ENCODE assay signal across 15 mouse cellular contexts in genomic region chr3:34377913-34378312, GRCm38 (mm10).
DNase-seq lines count a peak whose midpoint lies in the region; ATAC-seq and TF ChIP-seq lines count a peak whose summit lies in the region.
"Had no signal": no experiment of that assay in that cellular context is flagged by ENCODE, and none has a peak within 500 bp of the region (broad histone marks: within the 10 kb centered on the region; RNA-seq: fewer than 3 reads in every experiment).

No protein-coding gene starts in this region.

- ATAC-seq in hindbrain, embryonic 15.5 days (ENCODE audit: low FRiP score, low read depth), result no peak
- no peak for ATAC-seq in neural tube, embryonic 14.5 days (ENCODE audit: low read depth)

- H3K4me1 ChIP-seq in forebrain, embryonic 10.5 days, result peaks cover 32% of the 10 kb centered on the region
- H3K4me1 ChIP-seq in hindbrain, embryonic 15.5 days (replicated peaks), result peaks cover 11% of the 10 kb centered on the region; the same call in 1 of the 2 replicates
- 0 out of 2 replicates have a peak, but pooled peaks cover 2% of the 10 kb centered on the region for H3K4me1 ChIP-seq in neural tube, embryonic 14.5 days (ENCODE audit: control insufficient read depth, insufficient read depth, low read length)
- H3K4me1 ChIP-seq in lung, adult 2 months (ENCODE audit: control insufficient read depth, insufficient read depth, low read length), result no peaks in the 10 kb centered on the region

- no peaks in the 10 kb centered on the region for H3K27me3 ChIP-seq in forebrain, embryonic 10.5 days (ENCODE audit: poor library complexity, severe bottlenecking)
- H3K27me3 ChIP-seq in hindbrain, embryonic 15.5 days, result no peaks in the 10 kb centered on the region
- H3K27me3 ChIP-seq in neural tube, embryonic 14.5 days (ENCODE audit: control insufficient read depth, insufficient read depth, low read length), result no peaks in the 10 kb centered on the region
- H3K27me3 ChIP-seq: limb, embryonic 13.5 days had no signal

- no peak overlapping the region for H3K9ac ChIP-seq in hindbrain, embryonic 15.5 days
- no peak overlapping the region for H3K9ac ChIP-seq in neural tube, embryonic 14.5 days (replicated peaks; ENCODE audit: low read depth, low read length)
- H3K9ac ChIP-seq: limb, embryonic 13.5 days had no signal

- peak; percentile 10 for DNase-seq in brain, adult 2 months (ENCODE audit: low read depth, low spot score)
- no peak for DNase-seq in forebrain, embryonic 10.5 days (ENCODE audit: extremely low spot score, low spot score)
- no peak for DNase-seq in liver
- no peak for DNase-seq in lung, adult 2 months
- no peak for DNase-seq in adrenal gland, postnatal 14 days
- DNase-seq: adrenal gland, postnatal 25 days; cerebellum, postnatal 25 days; heart, adult 18-20 months had no signal

- TF ChIP-seq POLR2A in lung, adult 2 months (IDR thresholded peaks at IDR 0.05; ENCODE audit: borderline replicate concordance, extremely low read depth, low read depth, low read length), result no peak

- 0 out of 2 replicates have a peak overlapping the region, but pooled peaks have one; percentile 13 for H3K4me2 ChIP-seq in hindbrain, embryonic 15.5 days
- peak overlapping the region; percentile 40 for H3K4me2 ChIP-seq in neural tube, embryonic 14.5 days (ENCODE audit: low read depth, low read length)
- H3K4me2 ChIP-seq: limb, embryonic 13.5 days had no signal

- no peak overlapping the region for H3K4me3 ChIP-seq in forebrain, embryonic 10.5 days
- H3K4me3 ChIP-seq in hindbrain, embryonic 15.5 days, result no peak overlapping the region
- H3K4me3 ChIP-seq in neural tube, embryonic 14.5 days (ENCODE audit: low read depth, low read length), result no peak overlapping the region
- H3K4me3 ChIP-seq in lung, adult 2 months (replicated peaks; ENCODE audit: extremely low read depth, low read depth, low read length), result no peak overlapping the region
- H3K4me3 ChIP-seq: embryonic facial prominence, embryonic 10.5 days; erythroblast, embryonic 14.5 days; left cerebral cortex, adult 2 months; limb, embryonic 13.5 days; midbrain, embryonic 12.5 days had no signal

- no peaks in the 10 kb centered on the region for H3K36me3 ChIP-seq in forebrain, embryonic 10.5 days (replicated peaks)
- H3K36me3 ChIP-seq in hindbrain, embryonic 15.5 days, result no peaks in the 10 kb centered on the region
- no peaks in the 10 kb centered on the region for H3K36me3 ChIP-seq in neural tube, embryonic 14.5 days (ENCODE audit: control insufficient read depth, insufficient read depth, low read length)
- H3K36me3 ChIP-seq: embryonic facial prominence, embryonic 10.5 days; limb, embryonic 13.5 days; midbrain, embryonic 12.5 days had no signal

- H3K9me3 ChIP-seq in forebrain, embryonic 10.5 days, result no peaks in the 10 kb centered on the region
- H3K9me3 ChIP-seq in hindbrain, embryonic 15.5 days, result no peaks in the 10 kb centered on the region
- no peaks in the 10 kb centered on the region for H3K9me3 ChIP-seq in neural tube, embryonic 14.5 days (ENCODE audit: control insufficient read depth, low read length)
- H3K9me3 ChIP-seq: embryonic facial prominence, embryonic 10.5 days; limb, embryonic 13.5 days; midbrain, embryonic 12.5 days had no signal

- WGBS in forebrain, embryonic 10.5 days, result 68% methylated on average over 2 of the region's 2 CpGs
- WGBS in hindbrain, embryonic 15.5 days, result 29% methylated on average over 2 of the region's 2 CpGs
- WGBS in neural tube, embryonic 14.5 days, result 22% methylated on average over 2 of the region's 2 CpGs
- 44% methylated on average over 2 of the region's 2 CpGs for WGBS in lung, adult 2 months

- no peak for TF ChIP-seq CTCF in lung, adult 2 months (IDR thresholded peaks at IDR 0.05; ENCODE audit: insufficient read depth, low read length)

- H3K27ac ChIP-seq in forebrain, embryonic 10.5 days, result peak overlapping the region; percentile 65
- peak overlapping the region; percentile 38; the same call in 1 of the 2 replicates for H3K27ac ChIP-seq in hindbrain, embryonic 15.5 days (replicated peaks)
- H3K27ac ChIP-seq in neural tube, embryonic 14.5 days (ENCODE audit: low read depth, low read length), result no peak overlapping the region
- H3K27ac ChIP-seq: left cerebral cortex, adult 2 months; limb, embryonic 13.5 days; midbrain, embryonic 12.5 days had no signal
